Mouse (Mus musculus) heart, adult 2 months (tissue): ENCODE data around the gene Gm8369.

ENCODE experiments used
- CTCF ChIP-seq: fragments of 200-600 bp; IDR thresholded peaks from 2 replicates; pipeline ENCODE4 v1.8.1; 2022; ENCODE audit warnings: antibody characterized with exemption, mild to moderate bottlenecking, moderate library complexity
- EP300 ChIP-seq: fragments of 200-500 bp; IDR thresholded peaks from 2 replicates; pipeline ENCODE4 v1.6.1; 2011; ENCODE audit warnings: low read depth, low read length, control low read depth; ENCODE audit not compliant: insufficient read depth
- POLR2A ChIP-seq: fragments of 200-500 bp; IDR thresholded peaks from 2 replicates; pipeline ENCODE4 v1.6.1; 2011; ENCODE audit warnings: mild to moderate bottlenecking, low read depth, low read length, control low read depth; ENCODE audit not compliant: insufficient read depth

DNA sequence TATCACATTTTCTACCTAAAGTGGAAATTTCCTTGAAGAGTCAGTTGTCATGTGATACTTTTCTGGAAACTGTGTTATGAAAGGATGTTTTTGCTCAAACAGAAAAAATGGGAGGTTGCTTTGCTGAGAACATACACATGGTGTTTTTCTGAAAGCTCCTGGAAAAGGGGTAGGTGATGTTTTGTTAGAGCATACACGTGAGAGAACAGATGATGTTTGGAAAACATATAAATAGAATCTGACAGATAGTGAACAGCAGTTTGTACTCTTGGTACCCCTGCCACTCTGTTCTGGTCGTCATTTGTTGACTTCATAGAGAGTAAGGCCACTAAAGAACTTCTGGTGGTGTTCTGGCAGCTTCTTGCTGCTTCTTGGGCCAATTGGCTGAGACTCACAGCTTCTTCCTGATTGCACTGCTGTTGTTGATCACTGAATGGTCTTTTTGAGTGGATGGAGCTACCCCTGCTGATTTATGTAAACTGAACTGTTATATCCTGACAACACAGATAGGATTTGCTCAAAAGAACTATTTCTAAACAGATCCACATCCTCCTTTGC is 48.2 kb downstream of the Gm8369 start:
- TF ChIP-seq POLR2A (no peak), EP300 (no peak), CTCF (no peak)
